Mouse (Mus musculus) stomach, postnatal 0 days (tissue): ENCODE results near the gene Cog5. TPM values are rescaled to one million over a fixed set of nuclear protein-coding genes. Genes with fewer than 3 reads are reported as not detected.

Experiments
- ATAC-seq: fragments of 200-750 bp; cut with Nextera tagmentation; 2 replicates; pipeline ENCODE4 v1.8.0; 2017; ENCODE audit not compliant: low FRiP score, low TSS enrichment
- DNase-seq: peaks from one replicate; pipeline ENCODE4 v3.0.0-alpha.2; 2016; ENCODE audit warnings: low spot score
- H3K27ac ChIP-seq: fragments of 300-500 bp; sonication (generic); replicated peaks from 2 replicates; pipeline ENCODE4 v1.5.1; 2014; ENCODE audit warnings: mild to moderate bottlenecking, control low read depth
- H3K27me3 ChIP-seq: fragments of 300-500 bp; sonication (generic); 2 replicates; pipeline ENCODE4 v1.6.1; 2014; ENCODE audit warnings: low read length; ENCODE audit not compliant: control insufficient read depth, insufficient read depth
- H3K36me3 ChIP-seq: fragments of 300-500 bp; sonication (generic); 2 replicates; pipeline ENCODE4 v1.6.1; 2014; ENCODE audit warnings: low read length, mixed read lengths; ENCODE audit not compliant: control insufficient read depth, insufficient read depth
- H3K4me1 ChIP-seq: fragments of 300-500 bp; sonication (generic); replicated peaks from 2 replicates; pipeline ENCODE4 v1.6.1; 2014; ENCODE audit warnings: antibody characterized with exemption; ENCODE audit not compliant: control insufficient read depth, insufficient read depth
- H3K4me2 ChIP-seq: fragments of 300-500 bp; sonication (generic); replicated peaks from 2 replicates; pipeline ENCODE4 v1.6.1; 2014; ENCODE audit warnings: low read depth, mild to moderate bottlenecking, control low read depth, moderate library complexity
- H3K4me3 ChIP-seq: fragments of 300-500 bp; sonication (generic); 2 replicates; pipeline ENCODE4 v1.5.1; 2014; ENCODE audit warnings: low read depth, low read length, control low read depth
- H3K9ac ChIP-seq: fragments of 300-500 bp; sonication (generic); 2 replicates; pipeline ENCODE4 v1.6.1; 2014; ENCODE audit warnings: mild to moderate bottlenecking, low read length, control low read depth, mixed read lengths
- H3K9me3 ChIP-seq: fragments of 300-500 bp; sonication (generic); 2 replicates; pipeline ENCODE4 v1.6.1; 2016; ENCODE audit warnings: low read length; ENCODE audit not compliant: control insufficient read depth
- CTCF ChIP-seq: IDR thresholded peaks from 2 replicates; pipeline ENCODE4 v1.5.1; 2016; ENCODE audit warnings: antibody characterized with exemption, low read depth, mild to moderate bottlenecking, moderate library complexity
- EP300 ChIP-seq: optimal IDR thresholded peaks from 2 replicates; pipeline ENCODE3; 2016; ENCODE audit warnings: antibody characterized with exemption
- WGBS: fragments of 180-500 bp; shearing (Covaris S2); extraction: QIAGEN DNeasy Blood & Tissue Kit; methylation state at CpG from one replicate; pipeline ENCODE4 v1.1.7; 2014; 5-methylcytosine and 5-hydroxymethylcytosine counted together
- polyA plus RNA-seq: library from polyadenylated mRNA; unstranded; fragments of >200 nt; fragmentation: Nextera tagmentation; extraction: Ambion mirVana; gene quantifications from 2 replicates; pipeline ENCODE4 v1.2.1, GENCODE M21; 2015

Cog5 gene
- polyA plus RNA-seq, 1 experiment from 2014 or later, result 14.4 TPM

DNA sequence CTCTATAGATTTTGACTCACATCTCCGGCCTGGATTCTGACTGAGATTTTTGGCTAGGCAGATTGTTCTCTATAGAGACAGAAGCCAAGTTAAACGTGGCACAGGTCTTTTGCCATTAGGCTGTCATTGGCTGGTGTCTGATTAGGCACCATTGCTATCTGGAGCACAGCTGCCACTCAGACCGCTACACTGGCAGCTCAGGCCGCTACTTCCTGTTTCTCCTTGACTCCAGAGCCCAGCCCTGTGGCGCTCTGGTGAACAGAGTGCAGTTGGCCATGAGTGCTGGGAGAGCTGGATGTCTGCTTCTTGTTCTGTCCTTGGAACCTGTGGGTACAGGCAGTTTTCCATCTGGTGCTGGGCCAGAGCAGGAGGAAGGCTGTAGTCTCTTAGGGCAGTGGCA, 262.6 kb downstream of the Cog5 start:
- H3K4me3 ChIP-seq, result no peak overlapping the region
- ATAC-seq (no peak), DNase-seq (no peak)
- H3K36me3 ChIP-seq, result no peaks in the 10 kb centered on the region
- no peak overlapping the region for H3K9ac ChIP-seq
- H3K4me1 ChIP-seq, result no peaks in the 10 kb centered on the region
- H3K9me3 ChIP-seq, result no peaks in the 10 kb centered on the region
- TF ChIP-seq CTCF (no peak), EP300 (no peak)
- WGBS, result 75% methylated on average over 5 of the region's 5 CpGs
- no peak overlapping the region for H3K27ac ChIP-seq
- H3K4me2 ChIP-seq, result no peak overlapping the region
- H3K27me3 ChIP-seq, result no peaks in the 10 kb centered on the region

DNA sequence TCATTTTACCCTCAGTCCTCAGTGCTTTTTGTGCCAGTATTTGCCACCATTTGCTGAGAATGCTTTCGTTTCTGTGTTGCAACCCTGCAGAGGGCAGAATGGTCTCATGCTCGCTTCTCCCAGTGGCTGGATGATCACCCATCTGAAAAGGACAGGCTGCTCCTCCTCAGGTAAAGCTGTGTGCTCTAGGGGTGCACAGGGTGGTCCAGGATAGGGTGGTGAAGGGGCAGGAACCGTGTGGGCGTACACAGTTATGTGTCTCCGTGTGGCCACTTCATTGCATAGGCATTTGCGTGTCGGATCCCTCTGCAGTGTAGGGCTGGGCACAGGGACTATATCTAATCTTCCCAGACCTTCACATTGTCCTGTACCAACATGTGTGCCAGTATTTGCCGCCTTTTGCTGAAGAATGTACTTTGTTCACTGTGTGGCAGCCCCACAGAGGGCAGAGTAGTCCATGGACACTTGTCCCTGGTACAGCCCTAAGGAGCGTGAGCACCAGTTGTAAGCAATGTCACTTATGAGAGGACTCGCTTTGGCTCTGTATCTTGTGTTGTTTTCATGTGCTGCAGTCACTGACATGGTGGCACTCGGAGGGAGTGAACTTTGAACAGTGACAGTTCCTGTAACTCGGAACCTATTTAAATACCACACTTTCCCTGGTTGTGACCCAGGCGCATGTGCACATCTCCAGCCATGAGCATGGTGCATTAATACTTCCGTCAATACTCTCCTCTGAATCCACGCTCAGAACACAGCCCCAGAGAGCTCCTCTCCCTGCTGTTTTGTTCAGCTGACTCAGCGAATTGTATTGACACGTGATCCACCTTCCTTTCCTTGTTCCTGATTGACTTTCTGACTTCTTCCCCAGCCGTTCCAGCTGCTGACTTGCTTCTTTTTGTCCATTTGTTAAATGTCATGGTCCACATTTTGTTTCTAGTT, 266.1 kb downstream of the Cog5 start:
- TF ChIP-seq CTCF (no peak), EP300 (no peak)
- Histone ChIP-seq H3K9ac (no peak overlapping the region), H3K4me3 (no peak overlapping the region), H3K36me3 (0 out of 2 replicates have a peak, but pooled peaks cover 2% of the 10 kb centered on the region), H3K4me1 (no peaks in the 10 kb centered on the region), H3K4me2 (no peak overlapping the region), H3K27me3 (no peaks in the 10 kb centered on the region), H3K27ac (no peak overlapping the region), H3K9me3 (no peaks in the 10 kb centered on the region)
- no peak for DNase-seq
- peak; percentile 37 for ATAC-seq
- 79% methylated on average over 18 of the region's 18 CpGs for WGBS

DNA sequence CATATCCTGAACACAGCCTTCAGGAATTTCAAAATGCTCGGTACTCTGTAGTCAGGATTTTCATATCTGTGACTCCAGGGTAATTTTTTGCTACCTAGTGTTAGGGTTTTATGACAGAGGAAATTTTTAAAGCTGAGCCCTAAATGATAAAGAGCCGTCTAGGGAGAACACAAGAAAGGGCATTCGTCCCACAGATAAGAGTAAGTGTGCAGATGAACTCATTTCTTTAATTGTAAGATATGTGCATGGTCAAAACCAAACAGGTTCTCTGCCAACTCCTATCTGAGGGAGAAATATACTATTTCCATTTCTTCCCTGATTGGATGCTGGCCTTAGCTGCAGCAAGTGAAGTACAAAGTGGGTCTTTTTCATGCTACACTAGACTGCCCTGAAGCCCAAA, 269.5 kb downstream of the Cog5 start:
- DNase-seq (no peak), ATAC-seq (no peak)
- Histone ChIP-seq H3K4me2 (no peak overlapping the region), H3K9ac (no peak overlapping the region), H3K9me3 (no peaks in the 10 kb centered on the region), H3K36me3 (0 out of 2 replicates have a peak, but pooled peaks cover 6% of the 10 kb centered on the region), H3K27me3 (no peaks in the 10 kb centered on the region), H3K4me1 (no peaks in the 10 kb centered on the region), H3K4me3 (no peak overlapping the region), H3K27ac (no peak overlapping the region)
- TF ChIP-seq EP300 (no peak), CTCF (no peak)
- 80% methylated on average over 3 of the region's 3 CpGs for WGBS

DNA sequence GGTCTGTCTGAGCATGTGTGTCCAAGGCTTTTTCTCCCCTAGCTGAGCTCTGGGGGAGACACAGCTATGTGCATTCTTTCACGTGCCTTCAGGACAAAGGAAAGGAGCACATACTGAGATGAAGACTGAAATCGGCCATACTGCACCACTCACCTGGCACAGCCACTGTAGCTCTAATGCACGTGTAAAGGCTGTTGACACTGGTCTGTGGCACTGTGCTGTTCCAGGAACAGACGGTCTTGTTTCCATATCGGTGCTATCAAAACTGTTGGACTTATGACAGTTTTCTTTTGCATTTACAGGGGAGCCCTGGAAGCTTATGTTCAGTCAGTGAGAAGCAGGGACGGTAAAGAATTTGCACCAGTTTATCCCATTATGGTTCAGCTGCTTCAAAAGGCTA, 270.7 kb downstream of the Cog5 start:
- 0 out of 2 replicates have a peak, but pooled peaks cover 6% of the 10 kb centered on the region for H3K36me3 ChIP-seq
- TF ChIP-seq CTCF (no peak), EP300 (no peak)

DNA sequence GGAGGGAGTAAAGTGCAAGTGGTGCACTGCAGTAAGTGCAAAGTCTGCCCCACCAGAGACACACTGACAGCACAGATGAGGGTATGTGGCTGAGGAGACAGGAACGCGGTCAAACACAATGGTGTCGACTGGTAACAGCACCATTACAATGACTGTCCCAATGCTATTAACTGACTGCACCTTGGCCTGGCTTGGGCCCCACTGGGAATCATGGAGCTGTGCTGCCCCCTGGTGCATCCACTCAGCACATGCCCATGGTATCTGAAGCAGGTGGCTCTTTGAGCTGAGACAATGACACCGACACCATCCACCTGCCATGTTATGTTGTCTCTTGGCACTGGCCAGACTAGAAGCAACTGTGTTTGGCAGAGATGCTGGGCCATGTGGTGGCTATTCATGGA, 272.0 kb downstream of the Cog5 start:
- no peak for TF ChIP-seq EP300
- peak; percentile 84 for TF ChIP-seq CTCF

More for the DNA sequence above, 270.7 kb downstream of the Cog5 start:
- H3K9me3 ChIP-seq, result no peaks in the 10 kb centered on the region
- ATAC-seq (no peak), DNase-seq (no peak)
- H3K4me3 ChIP-seq, result no peak overlapping the region
- no peak overlapping the region for H3K4me2 ChIP-seq
- H3K27ac ChIP-seq, result no peak overlapping the region
- no peak overlapping the region for H3K9ac ChIP-seq
- no peaks in the 10 kb centered on the region for H3K4me1 ChIP-seq
- H3K27me3 ChIP-seq, result no peaks in the 10 kb centered on the region
- 85% methylated on average over 6 of the region's 6 CpGs for WGBS

DNA sequence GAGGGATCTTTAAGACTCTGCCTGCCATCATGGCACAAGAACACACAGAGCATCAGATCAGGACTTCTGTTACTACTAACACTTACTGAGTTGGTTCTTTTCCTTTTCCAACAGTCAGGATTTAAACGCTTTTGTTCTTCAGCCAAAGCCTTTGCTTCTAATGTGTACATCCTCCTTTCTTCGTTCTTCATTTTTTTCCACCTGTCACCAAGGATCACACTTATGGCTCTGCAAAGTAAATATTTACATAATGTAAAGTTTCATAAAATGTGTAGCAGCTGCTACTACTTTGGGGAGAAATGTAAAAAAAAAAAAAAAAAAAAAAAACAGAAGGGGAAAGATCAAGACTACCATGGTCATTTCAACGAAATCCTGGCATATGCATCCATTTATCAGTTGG, 273.8 kb downstream of the Cog5 start:
- peaks cover 14% of the 10 kb centered on the region; the same call in 1 of the 2 replicates for H3K36me3 ChIP-seq
- H3K9ac ChIP-seq, result no peak overlapping the region
- no peak overlapping the region for H3K27ac ChIP-seq
- no peak overlapping the region for H3K4me2 ChIP-seq
- H3K27me3 ChIP-seq, result no peaks in the 10 kb centered on the region
- no peaks in the 10 kb centered on the region for H3K9me3 ChIP-seq
- H3K4me1 ChIP-seq, result no peaks in the 10 kb centered on the region
- TF ChIP-seq CTCF, result no peak
- TF ChIP-seq EP300, result no peak
- ATAC-seq, result no peak
- no peak for DNase-seq
- 35% methylated on average over 3 of the region's 3 CpGs for WGBS
- H3K4me3 ChIP-seq, result no peak overlapping the region

More for the DNA sequence above, 272.0 kb downstream of the Cog5 start:
- Histone ChIP-seq H3K4me1 (no peaks in the 10 kb centered on the region), H3K9me3 (no peaks in the 10 kb centered on the region), H3K4me2 (no peak overlapping the region), H3K36me3 (0 out of 2 replicates have a peak, but pooled peaks cover 6% of the 10 kb centered on the region), H3K9ac (no peak overlapping the region), H3K27me3 (no peaks in the 10 kb centered on the region), H3K27ac (no peak overlapping the region), H3K4me3 (no peak overlapping the region)
- DNase-seq (peak; percentile 73), ATAC-seq (peak; percentile 81)
- 62% methylated on average over 4 of the region's 4 CpGs for WGBS
